In genomic region chr14:64590611-64591010, GRCm38 (mm10) we compare ENCODE assay signal across 9 mouse cellular contexts.
DNase-seq lines count a peak whose midpoint lies in the region; ATAC-seq and TF ChIP-seq lines count a peak whose summit lies in the region.
"Had no signal": no experiment of that assay in that cellular context is flagged by ENCODE, and none has a peak within 500 bp of the region (broad histone marks: within the 10 kb centered on the region; RNA-seq: fewer than 3 reads in every experiment).

No protein-coding gene starts in this region.

- peaks cover 78% of the 10 kb centered on the region for H3K27me3 ChIP-seq in lung, embryonic 14.5 days (ENCODE audit: insufficient read depth, low read length)
- peaks cover 57% of the 10 kb centered on the region for H3K27me3 ChIP-seq in embryonic facial prominence, embryonic 11.5 days (ENCODE audit: control insufficient read depth, insufficient read depth, low read length)
- peaks cover 70% of the 10 kb centered on the region for H3K27me3 ChIP-seq in intestine, embryonic 16.5 days (replicated peaks; ENCODE audit: control insufficient read depth, insufficient read depth, low read length)
- peaks cover 76% of the 10 kb centered on the region for H3K27me3 ChIP-seq in stomach, embryonic 15.5 days (replicated peaks)

- H3K4me1 ChIP-seq in lung, embryonic 14.5 days (ENCODE audit: insufficient read depth) = no peaks in the 10 kb centered on the region
- H3K4me1 ChIP-seq in embryonic facial prominence, embryonic 11.5 days (ENCODE audit: control insufficient read depth, insufficient read depth, low read length) = peaks cover 10% of the 10 kb centered on the region; the same call in 1 of the 2 replicates
- H3K4me1 ChIP-seq in intestine, embryonic 16.5 days (ENCODE audit: control insufficient read depth, insufficient read depth, low read length) = peaks cover 14% of the 10 kb centered on the region
- H3K4me1 ChIP-seq in stomach, embryonic 15.5 days = peaks cover 26% of the 10 kb centered on the region

- no peaks in the 10 kb centered on the region for H3K9me3 ChIP-seq in lung, embryonic 14.5 days (ENCODE audit: low read depth, low read length)
- no peaks in the 10 kb centered on the region for H3K9me3 ChIP-seq in embryonic facial prominence, embryonic 11.5 days (replicated peaks; ENCODE audit: control insufficient read depth, low read length)
- H3K9me3 ChIP-seq in intestine, embryonic 16.5 days (ENCODE audit: control insufficient read depth, low read length) = no peaks in the 10 kb centered on the region
- H3K9me3 ChIP-seq in stomach, embryonic 15.5 days = no peaks in the 10 kb centered on the region
- H3K9me3 ChIP-seq: liver, embryonic 15.5 days had no signal

- no peak for ATAC-seq in lung, embryonic 14.5 days (ENCODE audit: insufficient read depth)
- no peak for ATAC-seq in embryonic facial prominence, embryonic 11.5 days (replicated peaks; ENCODE audit: insufficient number of reproducible peaks, low FRiP score, low TSS enrichment, low read depth)
- ATAC-seq in intestine, embryonic 16.5 days = no peak
- no peak for ATAC-seq in stomach, embryonic 15.5 days (ENCODE audit: insufficient read depth, low FRiP score, low read depth)
- no peak for ATAC-seq in inflammation-experienced regulatory T-cells, adult 6 months

- no peak overlapping the region; the same call in 1 of the 2 replicates for H3K4me3 ChIP-seq in lung, embryonic 14.5 days (ENCODE audit: low read depth, low read length)
- H3K4me3 ChIP-seq in embryonic facial prominence, embryonic 11.5 days (ENCODE audit: low read depth, low read length) = peak overlapping the region; percentile 33
- peak overlapping the region; percentile 14; the same call in 1 of the 2 replicates for H3K4me3 ChIP-seq in intestine, embryonic 16.5 days (ENCODE audit: low read length)
- H3K4me3 ChIP-seq in stomach, embryonic 15.5 days (replicated peaks) = peak overlapping the region; percentile 30
- H3K4me3 ChIP-seq: liver, embryonic 15.5 days had no signal

- TF ChIP-seq CTCF in lung, embryonic 14.5 days (IDR thresholded peaks at IDR 0.05; ENCODE audit: low read depth) = no peak

- H3K4me2 ChIP-seq in lung, embryonic 14.5 days = peak overlapping the region; percentile 50; the same call in 1 of the 2 replicates
- peak overlapping the region; percentile 21; the same call in 1 of the 2 replicates for H3K4me2 ChIP-seq in embryonic facial prominence, embryonic 11.5 days (ENCODE audit: low read depth, low read length)
- no peak overlapping the region for H3K4me2 ChIP-seq in intestine, embryonic 16.5 days (ENCODE audit: low read depth, low read length)
- peak overlapping the region; percentile 21; the same call in 1 of the 2 replicates for H3K4me2 ChIP-seq in stomach, embryonic 15.5 days
- H3K4me2 ChIP-seq: liver, embryonic 15.5 days had no signal

- H3K36me3 ChIP-seq in lung, embryonic 14.5 days (ENCODE audit: insufficient read depth) = no peaks in the 10 kb centered on the region
- no peaks in the 10 kb centered on the region for H3K36me3 ChIP-seq in embryonic facial prominence, embryonic 11.5 days (replicated peaks; ENCODE audit: control insufficient read depth, insufficient read depth, low read depth, low read length)
- no peaks in the 10 kb centered on the region for H3K36me3 ChIP-seq in intestine, embryonic 16.5 days (ENCODE audit: control insufficient read depth, insufficient read depth, low read length)
- no peaks in the 10 kb centered on the region for H3K36me3 ChIP-seq in stomach, embryonic 15.5 days
- H3K36me3 ChIP-seq: liver, embryonic 15.5 days had no signal

- DNase-seq in lung, embryonic 14.5 days = no peak
- DNase-seq in lung, postnatal 14 days = no peak
- DNase-seq in embryonic facial prominence, embryonic 11.5 days (ENCODE audit: low spot score) = no peak
- no peak for DNase-seq in T-cell, adult 2 months (ENCODE audit: low spot score)
- DNase-seq: heart, postnatal 4 days had no signal

- H3K27ac ChIP-seq in lung, embryonic 14.5 days (ENCODE audit: low read depth) = no peak overlapping the region
- H3K27ac ChIP-seq in embryonic facial prominence, embryonic 11.5 days (replicated peaks; ENCODE audit: low read depth, low read length) = no peak overlapping the region; the same call in 1 of the 2 replicates
- no peak overlapping the region for H3K27ac ChIP-seq in intestine, embryonic 16.5 days (ENCODE audit: low read length)
- H3K27ac ChIP-seq in stomach, embryonic 15.5 days = no peak overlapping the region
- H3K27ac ChIP-seq: liver, embryonic 15.5 days had no signal

- H3K9ac ChIP-seq in lung, embryonic 14.5 days = no peak overlapping the region
- H3K9ac ChIP-seq in embryonic facial prominence, embryonic 11.5 days (replicated peaks; ENCODE audit: low read length) = peak overlapping the region; percentile 41
- H3K9ac ChIP-seq in intestine, embryonic 16.5 days (ENCODE audit: low read depth, low read length) = no peak overlapping the region
- H3K9ac ChIP-seq in stomach, embryonic 15.5 days = no peak overlapping the region
- H3K9ac ChIP-seq: liver, embryonic 15.5 days had no signal

- 2% methylated on average over 15 of the region's 15 CpGs for WGBS in lung, embryonic 14.5 days
- under 1% methylated on average over 15 of the region's 15 CpGs for WGBS in embryonic facial prominence, embryonic 11.5 days
- under 1% methylated on average over 15 of the region's 15 CpGs for WGBS in intestine, embryonic 16.5 days
- WGBS in stomach, embryonic 15.5 days = 3% methylated on average over 15 of the region's 15 CpGs
